Mouse (Mus musculus) brain, embryonic 14.5 days (tissue): Measurements from ENCODE around the gene Fbxw9. TPM values are rescaled to one million over a fixed set of nuclear protein-coding genes. Genes with fewer than 3 reads are reported as not detected.

ENCODE experiments used
- DNase-seq: peaks from one replicate; pipeline ENCODE4 v3.0.0-alpha.2; 2011; ENCODE audit warnings: low read depth
- CTCF ChIP-seq: fragments of 200-500 bp; IDR thresholded peaks from 2 replicates; pipeline ENCODE4 v1.5.1; 2012; ENCODE audit warnings: inconsistent platforms, mild to moderate bottlenecking, moderate library complexity, borderline replicate concordance; ENCODE audit not compliant: insufficient read depth, insufficient read length; ENCODE audit errors: extremely low read depth
- POLR2A ChIP-seq: fragments of 200-500 bp; IDR thresholded peaks from 2 replicates; pipeline ENCODE4 v1.6.1; 2012; ENCODE audit warnings: mild to moderate bottlenecking, inconsistent platforms, borderline replicate concordance; ENCODE audit not compliant: poor library complexity, insufficient read depth, insufficient read length, severe bottlenecking; ENCODE audit errors: extremely low read depth
- polyA plus RNA-seq: library from polyadenylated mRNA; depleted of rRNA; stranded (reverse); fragments of >200 nt; gene quantifications from 2 replicates; pipeline ENCODE4 v1.2.3, GENCODE M21; 2012; rRNA removed

Fbxw9 gene
- polyA plus RNA-seq, 1 experiment = 102 TPM

DNA sequence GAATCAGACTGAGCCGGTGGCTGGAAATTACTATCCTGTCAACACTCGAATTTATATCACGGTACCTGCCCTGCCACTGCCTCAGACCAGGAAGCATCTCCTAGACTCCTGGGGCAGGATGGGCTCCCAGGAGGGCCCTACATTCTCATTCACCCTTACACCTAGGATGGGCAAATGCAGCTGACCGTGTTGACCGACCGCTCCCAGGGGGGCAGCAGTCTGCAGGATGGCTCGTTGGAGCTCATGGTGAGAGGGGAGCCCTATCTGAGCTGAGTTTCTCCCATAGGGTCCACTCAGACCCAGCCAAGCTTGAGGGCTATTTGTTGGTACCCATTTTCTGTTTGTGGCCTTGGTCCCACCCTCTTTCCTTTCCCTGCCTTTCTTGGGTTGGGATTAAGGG lies 35.7 kb downstream of the Fbxw9 start:
- no peak for TF ChIP-seq POLR2A
- no peak for TF ChIP-seq CTCF
- DNase-seq = no peak

DNA sequence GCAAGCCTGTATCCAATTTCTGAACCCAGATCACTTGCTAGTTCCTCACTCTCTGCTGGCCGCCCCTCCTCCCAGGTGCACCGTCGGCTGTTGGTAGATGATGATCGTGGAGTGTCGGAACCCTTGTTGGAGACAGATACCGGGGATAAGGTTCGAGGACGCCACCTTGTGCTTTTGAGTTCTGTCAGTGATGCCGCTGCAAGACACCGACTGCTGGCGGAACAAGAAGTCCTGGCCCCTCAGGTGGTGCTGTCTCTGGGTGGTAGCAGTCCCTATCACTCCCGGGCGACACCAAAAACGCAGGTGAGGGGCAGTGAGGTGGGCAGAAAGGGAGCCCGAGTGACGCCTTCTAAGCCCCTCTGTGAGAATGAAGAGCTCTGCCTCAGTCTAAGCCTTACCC lies 36.3 kb downstream of the Fbxw9 start:
- no peak for TF ChIP-seq POLR2A
- TF ChIP-seq CTCF = no peak
- DNase-seq = no peak

DNA sequence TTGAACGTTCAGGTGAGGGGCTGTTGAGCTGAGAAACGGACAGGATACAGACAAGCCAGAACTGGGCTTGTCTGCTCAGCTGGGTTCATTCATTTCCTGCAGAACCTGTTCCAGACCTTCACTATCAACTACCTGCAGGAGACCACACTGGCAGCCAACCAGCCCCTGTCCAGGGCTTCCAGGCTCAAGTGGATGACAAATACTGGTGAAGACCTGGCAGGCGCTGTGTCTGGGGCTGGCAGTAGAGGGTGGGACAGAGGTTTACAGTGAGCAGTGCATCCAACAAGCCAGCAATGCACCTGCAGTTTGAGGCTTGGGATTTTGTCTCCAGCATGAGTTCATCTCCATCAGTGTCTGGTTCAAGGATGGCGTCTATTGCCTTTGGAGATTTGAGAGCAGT lies 37.0 kb downstream of the Fbxw9 start:
- no peak for DNase-seq
- TF ChIP-seq POLR2A (no peak), CTCF (no peak)

- no peak for DNase-seq
- TF ChIP-seq CTCF (no peak), POLR2A (no peak)
Observed at GRCm38 (mm10) chr8:85100076-85100665, 40.3 kb downstream of the Fbxw9 start.

GRCm38 (mm10) chr8:85113241-85113640 lies 53.4 kb downstream of the Fbxw9 start:
- TF ChIP-seq POLR2A (no peak), CTCF (no peak)
- no peak for DNase-seq

- DNase-seq = no peak
- no peak for TF ChIP-seq CTCF
- TF ChIP-seq POLR2A = no peak
Observed at GRCm38 (mm10) chr8:85115501-85115900, 55.6 kb downstream of the Fbxw9 start.

Other genes starting within 250 kb of the Fbxw9 start
- gene Dand5, start 237.2 kb upstream of the Fbxw9 start, polyA plus RNA-seq = 8.0 and 8.9 TPM in 2 replicates
- gene Gadd45gip1, start 228.5 kb upstream of the Fbxw9 start, polyA plus RNA-seq = 30.1 and 39.2 TPM in 2 replicates
- gene Rad23a, start 219.4 kb upstream of the Fbxw9 start, polyA plus RNA-seq = 63.7 and 66.0 TPM in 2 replicates
- gene Calr, start 213.1 kb upstream of the Fbxw9 start, polyA plus RNA-seq = 374 and 466 TPM in 2 replicates
- gene Farsa, start 203.1 kb upstream of the Fbxw9 start, polyA plus RNA-seq = 109 and 153 TPM in 2 replicates
- 15.1 and 24.2 TPM in 2 replicates for gene Syce2, start 187.9 kb upstream of the Fbxw9 start, polyA plus RNA-seq
- 41.9 and 55.4 TPM in 2 replicates for gene Gcdh, start 166.1 kb upstream of the Fbxw9 start, polyA plus RNA-seq
- gene Klf1, start 158.1 kb upstream of the Fbxw9 start, polyA plus RNA-seq = 0.66 and 0.77 TPM in 2 replicates
- gene Dnase2a, start 151.5 kb upstream of the Fbxw9 start, polyA plus RNA-seq = 5.1 and 6.8 TPM in 2 replicates
- 133 and 166 TPM in 2 replicates for gene Mast1, start 122.7 kb upstream of the Fbxw9 start, polyA plus RNA-seq
- 7.2 and 7.6 TPM in 2 replicates for gene Rtbdn, start 113.1 kb upstream of the Fbxw9 start, polyA plus RNA-seq
- not detected in 2 replicates for gene Gm49661, start 90.6 kb upstream of the Fbxw9 start, polyA plus RNA-seq
- gene Prdx2, start 90.5 kb upstream of the Fbxw9 start, polyA plus RNA-seq = 756 and 915 TPM in 2 replicates
- gene Rnaseh2a, start 90.3 kb upstream of the Fbxw9 start, polyA plus RNA-seq = 41.8 and 51.3 TPM in 2 replicates
- 6.7 and 7.1 TPM in 2 replicates for gene Junb, start 81.3 kb upstream of the Fbxw9 start, polyA plus RNA-seq
- 21.2 and 27.2 TPM in 2 replicates for gene Hook2, start 69.5 kb upstream of the Fbxw9 start, polyA plus RNA-seq
- gene Best2, start 45.5 kb upstream of the Fbxw9 start, polyA plus RNA-seq = 0.05 and 0.06 TPM in 2 replicates
- gene Asna1, start 34.8 kb upstream of the Fbxw9 start, polyA plus RNA-seq = 224 and 279 TPM in 2 replicates
- gene Trir, start 33.2 kb upstream of the Fbxw9 start, polyA plus RNA-seq = 191 and 216 TPM in 2 replicates
- gene Tnpo2, start 23.1 kb upstream of the Fbxw9 start, polyA plus RNA-seq = 129 and 140 TPM in 2 replicates
- 0.64 TPM in 1 of 2 replicates, not detected in the other for gene Gm5741, start 7.9 kb downstream of the Fbxw9 start, polyA plus RNA-seq
- gene Dhps, start 11.7 kb downstream of the Fbxw9 start, polyA plus RNA-seq = 74.8 and 77.0 TPM in 2 replicates
- gene Wdr83os, start 20.7 kb downstream of the Fbxw9 start, polyA plus RNA-seq = 124 and 140 TPM in 2 replicates
- gene Wdr83, start 21.3 kb downstream of the Fbxw9 start, polyA plus RNA-seq = 64.9 and 86.6 TPM in 2 replicates
- gene Man2b1, start 23.2 kb downstream of the Fbxw9 start, polyA plus RNA-seq = 21.6 and 23.9 TPM in 2 replicates
- gene Zfp791, start 63.0 kb downstream of the Fbxw9 start, polyA plus RNA-seq = 2.3 and 2.8 TPM in 2 replicates
- gene Cks1brt, start 91.9 kb downstream of the Fbxw9 start, polyA plus RNA-seq = not detected in 2 replicates
- not detected in 2 replicates for gene Olfr371, start 165.9 kb downstream of the Fbxw9 start, polyA plus RNA-seq
- 64.2 and 82.1 TPM in 2 replicates for gene Orc6, start 239.6 kb downstream of the Fbxw9 start, polyA plus RNA-seq
- 78.9 and 81.3 TPM in 2 replicates for gene Vps35, start 239.7 kb downstream of the Fbxw9 start, polyA plus RNA-seq